ENCODE assay signal across 8 mouse cellular contexts in genomic region chr3:33843801-33844632, GRCm38 (mm10). TPM values are rescaled to one million over a fixed set of nuclear protein-coding genes. Genes with fewer than 3 reads are reported as not detected.
DNase-seq lines count a peak whose midpoint lies in the region; ATAC-seq lines count a peak whose summit lies in the region.

TSS of gene Ccdc39 (minus strand) at chr3:33844310.

- peak; percentile 56 for DNase-seq in ES-CJ7 (ENCODE audit: low read depth, low spot score)
- peak; percentile 3 for DNase-seq in c-Kit-positive CD71-positive TER-119-positive erythroid progenitor cells, embryonic 14.5 days (ENCODE audit: low spot score)
- peak; percentile 79 to 85 for DNase-seq in heart, postnatal 10 days
- DNase-seq in kidney, postnatal 4 days: peak; percentile 80 to 85
- DNase-seq in thymus, postnatal 0 days (ENCODE audit: low spot score): peak; percentile 51

- peak within 1 kb of the TSS; percentile 80 for H3K4me2 ChIP-seq in forebrain, embryonic 13.5 days
- H3K4me2 ChIP-seq in liver, embryonic 15.5 days: peak within 1 kb of the TSS; percentile 58
- H3K4me2 ChIP-seq in neural tube, embryonic 13.5 days: peak within 1 kb of the TSS; percentile 80

- peak within 1 kb of the TSS; percentile 48 for H3K4me3 ChIP-seq in forebrain, embryonic 13.5 days
- peak within 1 kb of the TSS; percentile 34 for H3K4me3 ChIP-seq in liver, embryonic 15.5 days (replicated peaks)
- H3K4me3 ChIP-seq in neural tube, embryonic 13.5 days: peak within 1 kb of the TSS; percentile 50

- peak within 1 kb of the TSS; percentile 62 for H3K27ac ChIP-seq in forebrain, embryonic 13.5 days
- H3K27ac ChIP-seq in liver, embryonic 15.5 days (replicated peaks): no peak within 1 kb of the TSS
- H3K27ac ChIP-seq in neural tube, embryonic 13.5 days (replicated peaks): peak within 1 kb of the TSS; percentile 72

- H3K9me3 ChIP-seq in forebrain, embryonic 13.5 days (replicated peaks): no peaks in the 10 kb centered on the region
- H3K9me3 ChIP-seq in liver, embryonic 15.5 days (replicated peaks): no peaks in the 10 kb centered on the region
- no peaks in the 10 kb centered on the region for H3K9me3 ChIP-seq in neural tube, embryonic 13.5 days

- peak within 1 kb of the TSS; percentile 70 for H3K9ac ChIP-seq in forebrain, embryonic 13.5 days
- no peak within 1 kb of the TSS for H3K9ac ChIP-seq in liver, embryonic 15.5 days
- peak within 1 kb of the TSS; percentile 80 for H3K9ac ChIP-seq in neural tube, embryonic 13.5 days

- H3K4me1 ChIP-seq in forebrain, embryonic 13.5 days: peaks cover 9% of the 10 kb centered on the region
- 0 out of 2 replicates have a peak, but pooled peaks cover 4% of the 10 kb centered on the region for H3K4me1 ChIP-seq in liver, embryonic 15.5 days (replicated peaks)
- peaks cover 13% of the 10 kb centered on the region for H3K4me1 ChIP-seq in neural tube, embryonic 13.5 days (replicated peaks)

- ATAC-seq in forebrain, embryonic 13.5 days: peak; percentile 98
- ATAC-seq in liver, embryonic 15.5 days (ENCODE audit: insufficient read depth): no peak
- peak; percentile 97 for ATAC-seq in neural tube, embryonic 13.5 days (ENCODE audit: low read depth)

- peaks cover 5% of the 10 kb centered on the region; the same call in 1 of the 2 replicates for H3K27me3 ChIP-seq in forebrain, embryonic 13.5 days
- no peaks in the 10 kb centered on the region for H3K27me3 ChIP-seq in liver, embryonic 15.5 days
- H3K27me3 ChIP-seq in neural tube, embryonic 13.5 days: no peaks in the 10 kb centered on the region; the same call in 1 of the 2 replicates

- no peaks in the 10 kb centered on the region for H3K36me3 ChIP-seq in forebrain, embryonic 13.5 days (ENCODE audit: poor library complexity, severe bottlenecking)
- H3K36me3 ChIP-seq in liver, embryonic 15.5 days (replicated peaks): no peaks in the 10 kb centered on the region
- H3K36me3 ChIP-seq in neural tube, embryonic 13.5 days: no peaks in the 10 kb centered on the region

- intact Hi-C loops in heart, postnatal 10 days (cut with DNase I): no loop called here

- 3% methylated on average over 26 of the region's 26 CpGs for WGBS in forebrain, embryonic 13.5 days
- 7% methylated on average over 26 of the region's 26 CpGs for WGBS in liver, embryonic 15.5 days (ENCODE audit: insufficient replicate concordance)
- WGBS in neural tube, embryonic 13.5 days: 9% methylated on average over 26 of the region's 26 CpGs

RNA-seq across cellular contexts. Expression of gene Ccdc39, which starts in this region (rescaled TPM):
- 7.8 and 10.5 TPM in 2 replicates for polyA plus RNA-seq in forebrain, embryonic 13.5 days (2015; fragmentation: Nextera tagmentation; extraction: Ambion mirVana)
- under 1 TPM; 0.10 to 0.22 TPM for total RNA-seq in heart, postnatal 10 days (2021)
- polyA plus RNA-seq in liver, embryonic 15.5 days (2015; fragmentation: Nextera tagmentation; extraction: Ambion mirVana): 0.02 and 0.14 TPM in 2 replicates
- 7.7 and 7.8 TPM in 2 replicates for polyA plus RNA-seq in neural tube, embryonic 13.5 days (2015; fragmentation: Nextera tagmentation; extraction: Ambion mirVana)
- 0.40 and 0.55 TPM in 2 replicates for polyA plus RNA-seq in thymus, postnatal 0 days (2015; fragmentation: Nextera tagmentation; extraction: Ambion mirVana)

Comparison
In these comparisons a context has a peak if more than half of its experiments do, and no peak if none do; other contexts are left out.
1. Peak in DNase-seq in heart, postnatal 10 days; RNA of the gene not detected or under 1 TPM.
2. Peak in DNase-seq in thymus, postnatal 0 days; RNA of the gene not detected or under 1 TPM.
3. DNase-seq: peak in every context shown above with its lines; median percentile 82 in kidney, postnatal 4 days; 82 in heart, postnatal 10 days; 56 in ES-CJ7; 51 in thymus, postnatal 0 days; 3 in c-Kit-positive CD71-positive TER-119-positive erythroid progenitor cells, embryonic 14.5 days.